Mouse (Mus musculus) lung, adult 2 months (tissue): ENCODE results near the gene Kif1bp. TPM values are rescaled to one million over a fixed set of nuclear protein-coding genes. Genes with fewer than 3 reads are reported as not detected.
A peak's percentile ranks its signal among the peaks of the same experiment; 100 is the strongest.
"Not testable (repeated sequence)": the region's sequence is repeated elsewhere in the genome, so short reads cannot be mapped to it uniquely, and the experiment has no call there.

ENCODE experiments used
- DNase-seq: peaks from one replicate; pipeline ENCODE4 v3.0.0; 2022
- H3K4me1 ChIP-seq: fragments of 200-500 bp; 2 replicates; pipeline ENCODE4 v1.6.1; 2011; ENCODE audit warnings: low read length; ENCODE audit not compliant: control insufficient read depth, insufficient read depth
- H3K4me3 ChIP-seq: fragments of 200-500 bp; replicated peaks from 2 replicates; pipeline ENCODE3; 2011; ENCODE audit warnings: low read depth, mild to moderate bottlenecking, control low read depth, low read length; ENCODE audit errors: extremely low read depth
- CTCF ChIP-seq: fragments of 200-500 bp; IDR thresholded peaks from 2 replicates; pipeline ENCODE4 v1.5.1; 2011; ENCODE audit warnings: mild to moderate bottlenecking, low read length, control low read depth; ENCODE audit not compliant: insufficient read depth
- POLR2A ChIP-seq: fragments of 200-500 bp; IDR thresholded peaks from 2 replicates; pipeline ENCODE4 v1.6.1; 2011; ENCODE audit warnings: low read depth, mild to moderate bottlenecking, control low read depth, low read length, borderline replicate concordance; ENCODE audit errors: extremely low read depth
- WGBS: fragments of 180-500 bp; shearing (Covaris S2); methylation state at CpG from one replicate; pipeline ENCODE4 v1.1.7; 2018; 5-methylcytosine and 5-hydroxymethylcytosine counted together
- polyA plus RNA-seq: library from polyadenylated mRNA; depleted of rRNA; stranded (reverse); fragments of >200 nt; gene quantifications from 2 replicates; pipeline ENCODE4 v1.2.3, GENCODE M21; 2012

The Kif1bp gene
- polyA plus RNA-seq, 1 experiment = 37.8 TPM

DNA sequence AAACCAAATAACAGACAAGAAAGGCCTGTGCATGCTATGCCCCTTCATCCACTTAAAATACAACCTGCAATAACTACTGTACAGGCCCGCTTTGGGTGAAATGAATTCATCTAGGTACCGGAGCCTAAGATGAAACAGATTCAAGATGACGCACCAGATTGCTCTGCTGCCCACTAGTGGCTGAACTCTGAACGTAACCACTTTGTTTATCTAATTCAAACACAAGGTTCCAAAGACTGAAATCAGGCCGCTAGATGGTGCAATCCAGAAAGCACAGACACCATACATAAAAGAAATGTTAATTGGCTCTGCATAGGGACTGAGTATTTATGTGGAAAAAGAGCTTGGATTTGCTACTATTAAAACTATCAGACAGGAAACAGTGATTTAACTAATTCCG is 11.9 kb upstream of the Kif1bp start:
- WGBS = 18% methylated on average over 6 of the region's 6 CpGs
- peak; percentile 78 for DNase-seq
- Histone ChIP-seq H3K4me3 (no peak overlapping the region), H3K4me1 (peaks cover 5% of the 10 kb centered on the region; the same call in 1 of the 2 replicates)
- peak; percentile 48; the same call in 1 of the 2 replicates for TF ChIP-seq CTCF
- TF ChIP-seq POLR2A = no peak

DNA sequence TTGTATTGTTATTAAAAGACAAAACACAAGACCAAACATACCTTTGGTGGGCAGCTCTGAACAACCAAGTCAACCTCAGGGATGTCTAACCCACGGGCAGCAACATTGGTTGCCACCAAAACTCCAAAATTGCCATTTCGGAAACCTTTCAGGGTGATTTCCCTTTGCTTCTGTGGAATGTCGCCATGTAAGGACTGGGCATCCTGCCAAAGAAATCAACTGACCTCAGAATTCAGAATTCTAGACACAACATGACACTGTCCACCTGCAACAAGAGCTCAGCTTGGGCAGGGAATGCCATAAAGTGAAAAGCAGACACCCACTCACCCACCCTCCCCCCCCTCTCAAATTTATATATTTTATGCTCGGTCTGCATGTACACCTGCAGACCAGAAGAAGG is 10.4 kb upstream of the Kif1bp start:
- DNase-seq = no peak
- no peak overlapping the region for H3K4me3 ChIP-seq
- no peak for TF ChIP-seq CTCF
- peaks cover 5% of the 10 kb centered on the region; the same call in 1 of the 2 replicates for H3K4me1 ChIP-seq
- WGBS = 64% methylated on average over 4 of the region's 4 CpGs

DNA sequence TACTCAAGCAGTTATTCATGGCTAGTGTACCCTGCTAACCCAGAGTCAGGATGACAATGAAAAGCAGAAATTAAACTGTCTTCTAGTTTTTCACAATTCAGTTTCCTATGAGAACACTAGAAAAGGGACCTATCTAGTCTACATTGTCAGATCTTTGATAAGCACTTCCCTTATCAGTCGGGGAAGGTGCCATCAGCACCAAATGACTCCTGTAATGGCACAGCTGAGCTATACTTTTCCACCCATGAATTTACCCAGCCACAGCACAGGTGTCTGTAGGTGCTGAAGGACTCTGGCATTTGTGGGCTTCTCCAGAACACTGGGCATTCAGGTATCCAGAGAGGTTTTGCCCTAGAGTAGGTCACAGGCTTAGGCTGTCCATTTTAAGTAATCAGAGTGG is 5.0 kb upstream of the Kif1bp start:
- H3K4me1 ChIP-seq = no peaks in the 10 kb centered on the region
- H3K4me3 ChIP-seq = no peak overlapping the region
- WGBS = 83% methylated on average over 1 of the region's 1 CpGs
- DNase-seq = no peak
- no peak for TF ChIP-seq POLR2A
- TF ChIP-seq CTCF = no peak

DNA sequence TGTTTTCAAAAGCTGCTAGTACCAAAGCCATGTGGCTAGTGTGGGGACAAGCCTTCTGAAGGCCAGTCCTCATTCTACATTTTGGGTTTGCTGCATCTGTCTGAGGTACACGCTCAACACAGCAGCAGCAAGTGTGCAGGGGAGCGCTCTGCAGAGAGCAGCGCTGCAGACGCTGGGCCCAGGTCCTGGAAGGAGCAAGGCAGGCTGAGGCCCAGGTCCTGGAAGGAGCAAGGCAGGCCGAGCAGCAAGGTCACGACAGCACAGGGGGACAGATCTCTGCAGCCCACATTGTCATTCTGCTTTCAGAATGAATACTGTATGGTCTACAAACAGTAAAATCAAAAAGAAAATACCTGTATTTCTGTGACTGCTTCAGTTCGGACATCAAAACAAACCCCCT is 4.4 kb upstream of the Kif1bp start:
- no peak for DNase-seq
- TF ChIP-seq POLR2A (no peak), CTCF (no peak)
- H3K4me3 ChIP-seq = no peak overlapping the region
- 0 out of 2 replicates have a peak, but pooled peaks cover under 1% of the 10 kb centered on the region for H3K4me1 ChIP-seq
- 83% methylated on average over 7 of the region's 7 CpGs for WGBS

DNA sequence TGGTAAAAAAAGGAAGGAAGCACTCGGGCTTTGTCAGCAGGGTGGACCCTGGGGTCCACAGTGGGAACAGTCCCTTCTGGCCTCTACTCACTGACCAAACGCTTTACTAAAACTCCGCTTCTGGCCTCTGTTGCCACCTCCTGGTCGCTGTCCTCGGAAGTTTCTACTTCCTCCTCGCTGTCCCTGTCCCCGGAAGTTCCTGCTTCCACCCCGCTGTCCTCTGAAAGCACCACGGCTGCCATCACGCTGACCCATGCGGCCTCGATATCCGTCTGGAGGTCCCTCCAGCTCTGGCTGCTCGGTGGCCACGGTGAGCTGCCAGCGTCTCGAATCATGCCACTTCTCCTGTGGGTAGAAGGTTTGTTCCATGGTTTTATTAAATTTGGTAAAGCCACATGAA is 4.0 kb upstream of the Kif1bp start:
- DNase-seq = no peak
- H3K4me3 ChIP-seq = no peak overlapping the region
- TF ChIP-seq CTCF (no peak), POLR2A (no peak)
- 0 out of 2 replicates have a peak, but pooled peaks cover 2% of the 10 kb centered on the region for H3K4me1 ChIP-seq
- WGBS = 86% methylated on average over 17 of the region's 17 CpGs

DNA sequence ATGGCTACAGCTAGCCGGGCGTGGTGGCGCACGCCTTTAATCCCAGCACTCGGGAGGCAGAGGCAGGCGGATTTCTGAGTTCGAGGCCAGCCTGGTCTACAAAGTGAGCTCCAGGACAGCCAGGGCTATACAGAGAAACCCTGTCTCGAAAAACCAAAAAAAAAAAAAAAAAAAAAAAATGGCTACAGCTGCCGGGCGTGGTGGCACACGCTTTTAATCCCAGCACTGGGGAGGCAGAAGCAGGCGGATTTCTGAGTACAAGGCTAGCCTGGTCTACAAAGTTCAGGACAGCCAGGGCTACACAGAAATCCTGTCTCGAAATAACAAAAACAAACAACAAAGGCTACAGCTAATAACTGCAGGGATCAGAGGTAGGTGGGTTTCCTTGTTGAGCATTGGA is 872 bp upstream of the Kif1bp start:
- not testable (repeated sequence) for H3K4me3 ChIP-seq, DNase-seq, H3K4me1 ChIP-seq
- WGBS = 89% methylated on average over 12 of the region's 13 CpGs

DNA sequence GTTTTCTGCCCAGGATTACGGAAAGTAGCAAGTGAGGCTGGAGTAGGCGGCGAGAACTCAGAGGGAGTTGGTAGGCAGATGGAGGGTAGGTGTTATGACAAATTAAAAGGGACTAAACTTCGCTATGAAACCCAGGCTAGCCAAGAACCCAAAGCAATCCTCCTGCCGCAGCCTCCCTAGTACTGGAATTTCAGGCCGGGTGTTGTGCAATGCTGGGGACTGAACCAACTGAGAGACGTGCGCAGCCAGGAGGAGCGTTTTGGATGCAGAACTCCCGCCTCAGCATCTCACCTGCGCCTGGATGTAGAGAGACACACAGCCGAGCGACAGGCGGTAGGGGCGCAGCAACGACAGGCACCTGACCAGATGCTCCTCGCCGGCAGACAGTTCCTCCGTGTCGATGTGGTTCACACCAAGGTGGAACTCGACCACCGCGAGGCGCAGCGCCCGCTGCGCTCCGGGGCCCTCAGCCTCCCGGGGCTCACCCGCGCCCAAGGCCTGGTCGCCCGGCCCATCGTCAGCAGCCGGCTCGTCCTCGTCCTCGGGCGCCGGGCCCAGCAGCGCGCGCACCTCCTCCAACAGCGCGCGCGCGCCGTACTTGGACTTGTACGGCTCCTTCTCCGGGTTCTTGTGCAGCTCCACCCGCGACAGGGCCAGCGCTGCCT is 452 bp downstream of the Kif1bp start:
- TF ChIP-seq CTCF (no peak), POLR2A (no peak)
- Histone ChIP-seq H3K4me1 (0 out of 2 replicates have a peak, but pooled peaks cover 2% of the 10 kb centered on the region), H3K4me3 (peak overlapping the region; percentile 81)
- DNase-seq = no peak
- 2% methylated on average over 54 of the region's 54 CpGs for WGBS

DNA sequence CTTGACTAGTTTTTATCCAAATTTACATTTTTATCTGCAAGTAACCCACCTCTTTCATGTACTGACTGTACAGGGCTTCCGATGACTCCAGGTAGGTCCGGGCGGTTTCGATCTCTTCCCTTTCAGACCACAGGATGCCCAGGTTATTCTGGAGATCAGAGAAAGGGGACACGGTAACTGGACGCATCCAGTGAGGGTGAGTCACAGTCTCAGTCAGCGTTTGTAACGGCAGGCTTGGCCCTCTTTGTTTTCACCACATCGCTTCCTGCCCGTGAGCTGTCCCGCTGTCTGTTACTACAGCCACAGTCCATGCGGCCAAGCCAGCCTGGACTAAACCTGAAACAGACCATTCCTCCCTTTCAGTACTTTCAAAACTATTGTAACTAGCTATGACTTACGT is 3.3 kb downstream of the Kif1bp start:
- TF ChIP-seq CTCF (no peak), POLR2A (no peak)
- Histone ChIP-seq H3K4me3 (no peak overlapping the region), H3K4me1 (0 out of 2 replicates have a peak, but pooled peaks cover 2% of the 10 kb centered on the region)
- DNase-seq = no peak
- 86% methylated on average over 13 of the region's 13 CpGs for WGBS

DNA sequence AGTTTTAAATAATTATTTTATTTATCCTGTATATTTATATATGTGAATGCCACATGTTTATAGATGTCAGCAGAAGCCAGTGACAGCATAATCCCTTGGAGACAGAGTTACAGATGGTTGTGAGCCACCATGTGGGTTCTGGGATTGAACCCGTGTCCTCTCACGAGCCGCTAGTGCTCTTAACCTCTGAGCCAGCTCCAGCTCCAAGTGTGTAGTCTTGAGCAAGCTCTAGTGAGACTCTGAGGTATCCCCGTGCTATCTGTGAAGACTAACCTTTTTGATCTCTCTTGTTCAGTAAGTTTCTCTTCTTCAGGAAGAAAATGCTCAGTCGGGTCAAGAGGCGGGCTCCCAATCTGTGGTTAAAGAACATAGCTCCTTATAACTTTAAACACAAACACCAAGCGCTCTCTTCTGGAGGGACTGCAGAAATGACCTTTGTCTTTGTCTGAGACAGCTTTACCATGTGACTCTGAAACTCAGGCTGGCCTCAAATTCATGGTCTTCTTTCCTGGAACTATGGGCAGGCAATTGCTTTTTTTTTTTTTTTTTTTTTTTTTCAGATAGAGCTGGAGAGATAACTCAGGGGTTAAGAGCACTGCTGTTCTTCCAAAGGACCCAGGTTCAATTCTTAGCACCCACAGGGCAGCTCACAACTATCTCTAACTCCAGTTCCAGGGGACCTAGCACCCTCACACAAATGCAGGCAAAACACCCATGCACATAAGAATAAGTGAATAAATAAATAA is 8.0 kb downstream of the Kif1bp start:
- Histone ChIP-seq H3K4me3 (no peak overlapping the region), H3K4me1 (no peaks in the 10 kb centered on the region)
- DNase-seq = no peak
- TF ChIP-seq CTCF = no peak
- TF ChIP-seq POLR2A = no peak
- 81% methylated on average over 7 of the region's 7 CpGs for WGBS

DNA sequence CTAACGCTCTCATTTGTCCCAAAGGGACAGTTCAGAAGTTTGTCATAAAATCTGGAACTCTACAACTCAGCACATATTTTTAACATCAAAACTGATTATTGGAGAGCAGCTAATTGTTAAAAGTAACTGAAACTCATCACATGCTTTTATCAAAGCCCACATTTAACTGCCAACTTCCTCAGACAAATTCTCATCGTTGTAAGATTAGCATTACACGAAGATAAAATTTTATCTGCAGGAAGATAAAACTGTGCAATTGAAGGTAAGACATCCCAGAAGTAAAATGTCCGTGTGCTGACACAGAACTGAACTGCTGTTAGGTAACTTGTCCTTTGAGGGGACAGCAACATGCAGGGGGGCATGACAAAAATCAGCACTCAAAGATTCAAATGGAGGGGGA is 9.4 kb downstream of the Kif1bp start:
- no peak overlapping the region for H3K4me3 ChIP-seq
- TF ChIP-seq CTCF (no peak), POLR2A (no peak)
- no peaks in the 10 kb centered on the region for H3K4me1 ChIP-seq
- WGBS = 78% methylated on average over 4 of the region's 4 CpGs
- no peak for DNase-seq
